Mouse (Mus musculus): ENCODE results near the gene Crybg2. TPM values are rescaled to one million over a fixed set of nuclear protein-coding genes. Genes with fewer than 3 reads are reported as not detected.

Gene Crybg2
- 19.2 and 26.1 TPM in 2 replicates for polyA plus RNA-seq (2011; ENCODE audit: insufficient read depth, insufficient read length, low read depth, missing spikeins)

GRCm38 (mm10) chr4:134060135-134060865, at the start of gene Crybg2:
Crybg2 (plus strand) TSS chr4:134060815.
- H3K4me3 ChIP-seq (ENCODE audit: low read depth, low read length): peak within 1 kb of the TSS; percentile 43
- TF ChIP-seq EP300 (IDR thresholded peaks at IDR 0.05; ENCODE audit: insufficient read depth, low read depth, low read length) (no peak), POLR2A (IDR thresholded peaks at IDR 0.05; ENCODE audit: insufficient read depth, low read length) (no peak), CTCF (IDR thresholded peaks at IDR 0.05; ENCODE audit: low read depth, low read length) (no peak)
- H3K27ac ChIP-seq (ENCODE audit: insufficient read depth, low read length): peak within 1 kb of the TSS; percentile 52
- 0 out of 2 replicates have a peak within 1 kb of the TSS, but pooled peaks have one; percentile 4 for H3K9ac ChIP-seq (ENCODE audit: low read depth, poor library complexity, severe bottlenecking)
- no peaks in the 10 kb centered on the region for H3K27me3 ChIP-seq (ENCODE audit: control insufficient read depth, insufficient read depth, low read length, poor library complexity, severe bottlenecking)
- no peaks in the 10 kb centered on the region for H3K9me3 ChIP-seq (replicated peaks; ENCODE audit: control insufficient read depth, insufficient read depth, low read length, poor library complexity, severe bottlenecking)
- peaks cover 13% of the 10 kb centered on the region for H3K4me1 ChIP-seq (ENCODE audit: control insufficient read depth, insufficient read depth, low read length)
- no peaks in the 10 kb centered on the region for H3K36me3 ChIP-seq (ENCODE audit: control insufficient read depth, insufficient read depth, low read length, poor library complexity, severe bottlenecking)

GRCm38 (mm10) chr4:134011450-134012414, 48.9 kb upstream of the Crybg2 start:
- Histone ChIP-seq H3K27ac (ENCODE audit: insufficient read depth, low read length) (peak overlapping the region; percentile 90), H3K9ac (ENCODE audit: low read depth, poor library complexity, severe bottlenecking) (peak overlapping the region; percentile 19), H3K27me3 (ENCODE audit: control insufficient read depth, insufficient read depth, low read length, poor library complexity, severe bottlenecking) (no peaks in the 10 kb centered on the region), H3K4me3 (ENCODE audit: low read depth, low read length) (peak overlapping the region; percentile 35), H3K9me3 (replicated peaks; ENCODE audit: control insufficient read depth, insufficient read depth, low read length, poor library complexity, severe bottlenecking) (no peaks in the 10 kb centered on the region), H3K36me3 (ENCODE audit: control insufficient read depth, insufficient read depth, low read length, poor library complexity, severe bottlenecking) (peaks cover 21% of the 10 kb centered on the region), H3K4me1 (ENCODE audit: control insufficient read depth, insufficient read depth, low read length) (peaks cover 7% of the 10 kb centered on the region)
- TF ChIP-seq EP300 (IDR thresholded peaks at IDR 0.05; ENCODE audit: insufficient read depth, low read depth, low read length): peak; percentile 74; the same call in 1 of the 2 replicates
- TF ChIP-seq CTCF (IDR thresholded peaks at IDR 0.05; ENCODE audit: low read depth, low read length): no peak

- Histone ChIP-seq H3K27me3 (ENCODE audit: control insufficient read depth, insufficient read depth, low read length, poor library complexity, severe bottlenecking) (no peaks in the 10 kb centered on the region), H3K27ac (ENCODE audit: insufficient read depth, low read length) (peak overlapping the region; percentile 90)
Measured at GRCm38 (mm10) chr4:134012858-134013528, 47.6 kb upstream of the Crybg2 start.

GRCm38 (mm10) chr4:134016208-134016607, 44.4 kb upstream of the Crybg2 start:
- Histone ChIP-seq H3K4me3 (ENCODE audit: low read depth, low read length) (peak overlapping the region; percentile 48), H3K27ac (ENCODE audit: insufficient read depth, low read length) (peak overlapping the region; percentile 95), H3K9me3 (replicated peaks; ENCODE audit: control insufficient read depth, insufficient read depth, low read length, poor library complexity, severe bottlenecking) (no peaks in the 10 kb centered on the region), H3K4me1 (ENCODE audit: control insufficient read depth, insufficient read depth, low read length) (peaks cover 7% of the 10 kb centered on the region), H3K9ac (ENCODE audit: low read depth, poor library complexity, severe bottlenecking) (peak overlapping the region; percentile 62), H3K27me3 (ENCODE audit: control insufficient read depth, insufficient read depth, low read length, poor library complexity, severe bottlenecking) (no peaks in the 10 kb centered on the region), H3K36me3 (ENCODE audit: control insufficient read depth, insufficient read depth, low read length, poor library complexity, severe bottlenecking) (peaks cover 11% of the 10 kb centered on the region)
- TF ChIP-seq POLR2A (IDR thresholded peaks at IDR 0.05; ENCODE audit: insufficient read depth, low read length) (no peak), CTCF (IDR thresholded peaks at IDR 0.05; ENCODE audit: low read depth, low read length) (no peak), EP300 (IDR thresholded peaks at IDR 0.05; ENCODE audit: insufficient read depth, low read depth, low read length) (no peak)

More at GRCm38 (mm10) chr4:134012858-134013528, 47.6 kb upstream of the Crybg2 start:
- Histone ChIP-seq H3K4me1 (ENCODE audit: control insufficient read depth, insufficient read depth, low read length) (peaks cover 7% of the 10 kb centered on the region), H3K4me3 (ENCODE audit: low read depth, low read length) (no peak overlapping the region), H3K36me3 (ENCODE audit: control insufficient read depth, insufficient read depth, low read length, poor library complexity, severe bottlenecking) (peaks cover 13% of the 10 kb centered on the region), H3K9me3 (replicated peaks; ENCODE audit: control insufficient read depth, insufficient read depth, low read length, poor library complexity, severe bottlenecking) (no peaks in the 10 kb centered on the region), H3K9ac (ENCODE audit: low read depth, poor library complexity, severe bottlenecking) (peak overlapping the region; percentile 19; the same call in 1 of the 2 replicates)
- 0 out of 2 replicates have a peak, but pooled peaks have one; percentile 25 for TF ChIP-seq EP300 (IDR thresholded peaks at IDR 0.05; ENCODE audit: insufficient read depth, low read depth, low read length)
- no peak for TF ChIP-seq POLR2A (IDR thresholded peaks at IDR 0.05; ENCODE audit: insufficient read depth, low read length)
- peak; percentile 58 for TF ChIP-seq CTCF (IDR thresholded peaks at IDR 0.05; ENCODE audit: low read depth, low read length)

- H3K9me3 ChIP-seq (replicated peaks; ENCODE audit: control insufficient read depth, insufficient read depth, low read length, poor library complexity, severe bottlenecking): no peaks in the 10 kb centered on the region
- peak overlapping the region; percentile 95 for H3K27ac ChIP-seq (ENCODE audit: insufficient read depth, low read length)
- TF ChIP-seq EP300 (IDR thresholded peaks at IDR 0.05; ENCODE audit: insufficient read depth, low read depth, low read length): peak; percentile 95
- no peak for TF ChIP-seq POLR2A (IDR thresholded peaks at IDR 0.05; ENCODE audit: insufficient read depth, low read length)
- peak overlapping the region; percentile 62 for H3K9ac ChIP-seq (ENCODE audit: low read depth, poor library complexity, severe bottlenecking)
- peak overlapping the region; percentile 71 for H3K4me3 ChIP-seq (ENCODE audit: low read depth, low read length)
- H3K36me3 ChIP-seq (ENCODE audit: control insufficient read depth, insufficient read depth, low read length, poor library complexity, severe bottlenecking): peaks cover 11% of the 10 kb centered on the region
- peaks cover 7% of the 10 kb centered on the region for H3K4me1 ChIP-seq (ENCODE audit: control insufficient read depth, insufficient read depth, low read length)
- H3K27me3 ChIP-seq (ENCODE audit: control insufficient read depth, insufficient read depth, low read length, poor library complexity, severe bottlenecking): no peaks in the 10 kb centered on the region
Measured at GRCm38 (mm10) chr4:134016767-134017166, 43.8 kb upstream of the Crybg2 start.

Measured in ES-Bruce4 (cell line).